Mouse (Mus musculus): ENCODE results near the gene Atp5d. TPM values are rescaled to one million over a fixed set of nuclear protein-coding genes. Genes with fewer than 3 reads are reported as not detected.

The Atp5d gene
- 709 and 1,054 TPM in 2 replicates for polyA plus RNA-seq (2012; rRNA removed)

DNA sequence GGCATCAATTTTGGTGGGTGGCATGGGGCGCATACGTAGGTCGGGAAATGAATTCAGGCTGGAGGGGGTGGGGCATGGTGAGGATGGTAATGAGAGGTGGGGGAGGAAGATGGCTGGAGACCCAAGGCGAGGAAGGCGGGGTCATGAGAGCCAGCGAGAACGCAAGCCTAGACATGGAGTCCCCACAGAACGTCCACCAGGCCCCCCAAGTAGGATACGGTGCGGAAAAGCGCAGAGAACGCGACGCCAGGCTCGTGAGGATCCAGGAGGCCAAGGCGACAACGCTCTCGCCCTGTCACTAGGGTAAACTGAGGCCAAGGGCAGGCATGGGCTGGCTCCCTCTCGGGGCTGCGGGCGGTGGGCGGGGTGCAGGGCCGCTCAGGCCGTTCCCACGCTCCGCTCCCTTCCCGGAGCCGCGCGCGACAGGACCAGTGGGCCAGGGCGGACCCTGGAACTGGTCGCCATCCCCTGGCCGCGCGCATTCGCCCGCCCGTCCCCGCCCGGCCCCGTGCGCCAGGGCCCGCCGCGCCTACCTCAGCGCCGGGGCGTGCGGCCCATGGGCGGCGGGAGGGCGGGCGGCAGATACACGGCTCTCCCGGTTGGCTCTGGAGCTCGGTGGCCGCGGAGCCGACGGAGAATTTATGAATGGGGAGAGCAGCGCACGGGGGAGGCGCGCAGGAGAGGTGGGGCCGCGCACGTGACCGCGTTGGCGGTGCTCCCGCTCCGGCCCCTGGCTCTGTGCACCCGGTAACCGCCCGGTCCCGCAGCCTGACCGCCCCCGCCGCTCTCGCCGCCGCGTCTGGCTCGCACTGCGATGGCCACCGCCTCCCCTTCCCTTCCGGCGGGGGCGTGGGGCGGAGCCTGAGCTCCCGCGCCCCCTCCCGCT, at the start of gene Atp5d:
TSS of gene Atp5d (plus strand) at position 80 of the 886 bp plus-strand sequence.
- TF ChIP-seq POLR2A (IDR thresholded peaks at IDR 0.05; ENCODE audit: borderline replicate concordance, extremely low read depth, low read depth, low read length) = 0 out of 2 replicates have a peak, but pooled peaks have one; percentile 17
- TF ChIP-seq CTCF (IDR thresholded peaks at IDR 0.05; ENCODE audit: insufficient read depth, low read length) = no peak
- Histone ChIP-seq H3K4me3 (replicated peaks; ENCODE audit: extremely low read depth, low read depth, low read length) (peak within 1 kb of the TSS; percentile 64), H3K4me1 (ENCODE audit: control insufficient read depth, insufficient read depth, low read length) (peaks cover 9% of the 10 kb centered on the region)
- WGBS = under 1% methylated on average over 79 of the region's 94 CpGs
- DNase-seq = peak; percentile 69

GRCm38 (mm10) chr10:80089146-80089545, 49.3 kb upstream of the Atp5d start:
- 69% methylated on average over 4 of the region's 4 CpGs for WGBS
- Histone ChIP-seq H3K4me3 (replicated peaks; ENCODE audit: extremely low read depth, low read depth, low read length) (no peak overlapping the region), H3K4me1 (ENCODE audit: control insufficient read depth, insufficient read depth, low read length) (peaks cover 24% of the 10 kb centered on the region)
- TF ChIP-seq POLR2A (IDR thresholded peaks at IDR 0.05; ENCODE audit: borderline replicate concordance, extremely low read depth, low read depth, low read length) (no peak), CTCF (IDR thresholded peaks at IDR 0.05; ENCODE audit: insufficient read depth, low read length) (0 out of 2 replicates have a peak, but pooled peaks have one; percentile 16)
- no peak for DNase-seq

- 64% methylated on average over 6 of the region's 6 CpGs for WGBS
- Histone ChIP-seq H3K4me1 (ENCODE audit: control insufficient read depth, insufficient read depth, low read length) (peaks cover 16% of the 10 kb centered on the region), H3K4me3 (replicated peaks; ENCODE audit: extremely low read depth, low read depth, low read length) (no peak overlapping the region)
- no peak for DNase-seq
- no peak for TF ChIP-seq CTCF (IDR thresholded peaks at IDR 0.05; ENCODE audit: insufficient read depth, low read length)
- TF ChIP-seq POLR2A (IDR thresholded peaks at IDR 0.05; ENCODE audit: borderline replicate concordance, extremely low read depth, low read depth, low read length) = no peak
Observed at GRCm38 (mm10) chr10:80091527-80091926, 46.9 kb upstream of the Atp5d start.

GRCm38 (mm10) chr10:80092690-80093089, 45.7 kb upstream of the Atp5d start:
- Histone ChIP-seq H3K4me3 (replicated peaks; ENCODE audit: extremely low read depth, low read depth, low read length) (no peak overlapping the region), H3K4me1 (ENCODE audit: control insufficient read depth, insufficient read depth, low read length) (peaks cover 15% of the 10 kb centered on the region)
- no peak for DNase-seq
- no peak for TF ChIP-seq POLR2A (IDR thresholded peaks at IDR 0.05; ENCODE audit: borderline replicate concordance, extremely low read depth, low read depth, low read length)
- WGBS = 61% methylated on average over 5 of the region's 5 CpGs

DNA sequence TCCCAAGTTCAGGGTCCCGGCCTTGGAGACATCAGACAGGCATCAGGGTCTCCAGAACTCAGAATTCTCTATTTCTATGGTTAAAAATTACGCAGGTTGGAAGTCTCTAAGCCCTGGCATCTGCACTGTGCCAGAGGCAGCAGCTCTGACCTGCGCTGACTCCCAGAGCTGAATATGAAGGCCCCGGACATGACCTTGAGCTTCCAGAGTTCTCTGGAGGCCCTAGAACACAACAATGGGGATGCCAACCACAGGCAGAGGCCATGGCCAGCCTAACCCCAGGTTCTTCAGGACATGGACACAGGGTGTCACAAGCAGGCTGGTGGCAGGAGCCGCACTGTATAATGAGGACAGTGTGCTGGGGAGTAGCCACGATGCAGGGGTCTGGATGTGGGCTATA, 44.3 kb upstream of the Atp5d start:
- WGBS = 91% methylated on average over 6 of the region's 6 CpGs

GRCm38 (mm10) chr10:80094684-80095083, 43.7 kb upstream of the Atp5d start:
- no peak overlapping the region for H3K4me3 ChIP-seq (replicated peaks; ENCODE audit: extremely low read depth, low read depth, low read length)
- peaks cover 17% of the 10 kb centered on the region for H3K4me1 ChIP-seq (ENCODE audit: control insufficient read depth, insufficient read depth, low read length)
- TF ChIP-seq POLR2A (IDR thresholded peaks at IDR 0.05; ENCODE audit: borderline replicate concordance, extremely low read depth, low read depth, low read length) = no peak
- no peak for TF ChIP-seq CTCF (IDR thresholded peaks at IDR 0.05; ENCODE audit: insufficient read depth, low read length)
- DNase-seq = no peak
- WGBS = 60% methylated on average over 3 of the region's 3 CpGs

More for the DNA sequence above, 44.3 kb upstream of the Atp5d start:
- Histone ChIP-seq H3K4me3 (replicated peaks; ENCODE audit: extremely low read depth, low read depth, low read length) (no peak overlapping the region), H3K4me1 (ENCODE audit: control insufficient read depth, insufficient read depth, low read length) (peaks cover 17% of the 10 kb centered on the region)
- DNase-seq = no peak
- TF ChIP-seq CTCF (IDR thresholded peaks at IDR 0.05; ENCODE audit: insufficient read depth, low read length) = no peak
- TF ChIP-seq POLR2A (IDR thresholded peaks at IDR 0.05; ENCODE audit: borderline replicate concordance, extremely low read depth, low read depth, low read length) = no peak

DNA sequence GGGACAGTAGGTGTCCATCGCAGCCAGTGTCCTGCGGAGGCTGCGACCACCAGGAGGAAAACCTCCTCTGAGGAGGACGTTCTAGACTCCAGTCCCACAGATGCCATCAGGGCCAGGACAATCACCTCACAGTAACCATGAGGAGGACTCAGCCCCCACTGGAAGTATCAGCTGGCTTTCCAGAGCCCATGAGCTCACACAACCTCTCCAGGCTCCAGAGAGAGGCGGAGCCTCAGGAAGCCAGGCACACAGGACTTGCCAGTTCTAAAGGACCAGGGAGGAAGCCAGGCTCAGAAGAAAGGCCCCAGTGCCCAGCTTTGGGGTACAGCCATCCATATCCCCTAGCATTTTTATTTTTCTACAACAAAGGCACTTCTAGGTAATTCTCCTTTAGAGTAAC, 42.9 kb upstream of the Atp5d start:
- Histone ChIP-seq H3K4me3 (replicated peaks; ENCODE audit: extremely low read depth, low read depth, low read length) (no peak overlapping the region), H3K4me1 (ENCODE audit: control insufficient read depth, insufficient read depth, low read length) (peaks cover 23% of the 10 kb centered on the region)
- no peak for DNase-seq
- WGBS = 76% methylated on average over 5 of the region's 5 CpGs
- TF ChIP-seq CTCF (IDR thresholded peaks at IDR 0.05; ENCODE audit: insufficient read depth, low read length) (no peak), POLR2A (IDR thresholded peaks at IDR 0.05; ENCODE audit: borderline replicate concordance, extremely low read depth, low read depth, low read length) (no peak)

- DNase-seq = no peak
- 19% methylated on average over 3 of the region's 7 CpGs for WGBS
- no peak for TF ChIP-seq POLR2A (IDR thresholded peaks at IDR 0.05; ENCODE audit: borderline replicate concordance, extremely low read depth, low read depth, low read length)
- TF ChIP-seq CTCF (IDR thresholded peaks at IDR 0.05; ENCODE audit: insufficient read depth, low read length) = no peak
- no peak overlapping the region for H3K4me3 ChIP-seq (replicated peaks; ENCODE audit: extremely low read depth, low read depth, low read length)
- H3K4me1 ChIP-seq (ENCODE audit: control insufficient read depth, insufficient read depth, low read length) = peaks cover 32% of the 10 kb centered on the region
Observed at GRCm38 (mm10) chr10:80097275-80097674, 41.2 kb upstream of the Atp5d start.

DNA sequence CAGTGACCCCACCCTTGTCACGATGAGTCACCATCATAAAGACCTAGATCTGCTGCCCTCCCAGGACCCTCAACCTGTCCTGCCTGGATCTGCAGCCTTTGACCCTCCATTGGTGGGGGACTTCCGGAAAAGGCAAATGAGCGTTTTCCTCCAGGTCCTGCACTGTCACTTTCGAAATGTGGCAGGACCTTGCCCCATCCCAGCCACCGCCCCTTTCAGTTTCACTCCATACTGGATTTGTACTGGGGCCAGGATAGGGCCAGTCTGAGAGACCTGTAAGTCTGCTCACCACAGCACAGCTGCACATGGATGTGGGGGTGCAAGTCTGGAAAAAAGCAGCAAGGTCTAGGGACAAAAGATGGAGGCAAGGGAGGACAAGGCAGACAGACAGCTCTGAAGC, 39.8 kb upstream of the Atp5d start:
- no peak overlapping the region for H3K4me3 ChIP-seq (replicated peaks; ENCODE audit: extremely low read depth, low read depth, low read length)
- WGBS = 53% methylated on average over 5 of the region's 5 CpGs
- peaks cover 32% of the 10 kb centered on the region for H3K4me1 ChIP-seq (ENCODE audit: control insufficient read depth, insufficient read depth, low read length)
- DNase-seq = peak; percentile 24
- TF ChIP-seq CTCF (IDR thresholded peaks at IDR 0.05; ENCODE audit: insufficient read depth, low read length) (no peak), POLR2A (IDR thresholded peaks at IDR 0.05; ENCODE audit: borderline replicate concordance, extremely low read depth, low read depth, low read length) (no peak)

DNA sequence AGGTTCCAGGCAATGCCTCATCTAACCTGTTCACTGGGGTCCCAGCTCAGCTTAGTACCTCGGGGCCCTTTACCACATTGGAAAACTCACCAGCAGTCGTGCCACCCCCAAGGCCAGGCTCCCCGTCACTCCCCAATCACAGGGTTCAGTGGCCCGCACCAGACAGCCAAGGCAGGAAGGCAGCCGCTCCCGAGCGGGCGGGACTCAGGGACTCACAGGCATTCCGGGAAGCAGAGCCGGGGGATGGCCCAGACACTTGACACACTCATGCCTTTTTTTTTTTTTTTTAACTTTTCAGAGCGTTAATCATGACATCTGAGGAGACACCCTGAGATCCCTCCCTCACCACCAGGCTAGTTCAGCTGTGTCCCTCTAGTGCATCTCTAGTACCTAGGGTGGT, 37.5 kb upstream of the Atp5d start:
- no peak for DNase-seq
- H3K4me3 ChIP-seq (replicated peaks; ENCODE audit: extremely low read depth, low read depth, low read length) = peak overlapping the region; percentile 38
- peaks cover 27% of the 10 kb centered on the region for H3K4me1 ChIP-seq (ENCODE audit: control insufficient read depth, insufficient read depth, low read length)
- TF ChIP-seq POLR2A (IDR thresholded peaks at IDR 0.05; ENCODE audit: borderline replicate concordance, extremely low read depth, low read depth, low read length) (no peak), CTCF (IDR thresholded peaks at IDR 0.05; ENCODE audit: insufficient read depth, low read length) (no peak)
- 20% methylated on average over 11 of the region's 11 CpGs for WGBS

Measured in lung, adult 2 months (tissue).